Mouse (Mus musculus): Measurements from ENCODE around the gene Lrsam1.

Gene Lrsam1

GRCm38 (mm10) chr2:32966689-32967631 lies 5.5 kb upstream of the Lrsam1 start:
- DNase-seq (ENCODE audit: low read depth), result peak; percentile 88

- peak; percentile 58 for DNase-seq (ENCODE audit: low read depth)
Measured at GRCm38 (mm10) chr2:32966184-32966688, 4.8 kb upstream of the Lrsam1 start.

- peak; percentile 45 for DNase-seq (ENCODE audit: low read depth)
Measured at GRCm38 (mm10) chr2:32965511-32966183, 4.2 kb upstream of the Lrsam1 start.

GRCm38 (mm10) chr2:32964659-32965457 lies 3.4 kb upstream of the Lrsam1 start:
- peak; percentile 26 for DNase-seq (ENCODE audit: low read depth)

GRCm38 (mm10) chr2:32963981-32964380 lies 2.6 kb upstream of the Lrsam1 start:
- no peak for DNase-seq (ENCODE audit: low read depth)

- peak; percentile 42 for DNase-seq (ENCODE audit: low read depth)
Measured at GRCm38 (mm10) chr2:32963544-32963943, 2.1 kb upstream of the Lrsam1 start.

- DNase-seq (ENCODE audit: low read depth), result peak; percentile 66
Measured at GRCm38 (mm10) chr2:32962875-32963220, 1.4 kb upstream of the Lrsam1 start.

GRCm38 (mm10) chr2:32962062-32962874 lies 854 bp upstream of the Lrsam1 start:
- no peak for DNase-seq (ENCODE audit: low read depth)

GRCm38 (mm10) chr2:32960273-32960672 lies 1.1 kb downstream of the Lrsam1 start:
- DNase-seq (ENCODE audit: low read depth), result no peak

GRCm38 (mm10) chr2:32957344-32957743 lies 4.1 kb downstream of the Lrsam1 start:
- peak; percentile 48 for DNase-seq (ENCODE audit: low read depth)

GRCm38 (mm10) chr2:32954581-32954980 lies 6.8 kb downstream of the Lrsam1 start:
- DNase-seq (ENCODE audit: low read depth), result peak; percentile 41

- DNase-seq (ENCODE audit: low read depth), result no peak
Measured at GRCm38 (mm10) chr2:32947454-32947853, 14.0 kb downstream of the Lrsam1 start.

- no peak for DNase-seq (ENCODE audit: low read depth)
Measured at GRCm38 (mm10) chr2:32940483-32940882, 20.9 kb downstream of the Lrsam1 start.

- DNase-seq (ENCODE audit: low read depth), result peak; percentile 80
Measured at GRCm38 (mm10) chr2:32939418-32939817, 22.0 kb downstream of the Lrsam1 start.

GRCm38 (mm10) chr2:32938741-32939140 lies 22.7 kb downstream of the Lrsam1 start:
- no peak for DNase-seq (ENCODE audit: low read depth)

GRCm38 (mm10) chr2:32931730-32932129 lies 29.7 kb downstream of the Lrsam1 start:
- peak; percentile 90 for DNase-seq (ENCODE audit: low read depth)

GRCm38 (mm10) chr2:32928947-32929829 lies 32.2 kb downstream of the Lrsam1 start:
- DNase-seq (ENCODE audit: low read depth), result no peak

- peak; percentile 78 for DNase-seq (ENCODE audit: low read depth)
Measured at GRCm38 (mm10) chr2:32928235-32928946, 33.0 kb downstream of the Lrsam1 start.

- no peak for DNase-seq (ENCODE audit: low read depth)
Measured at GRCm38 (mm10) chr2:32927624-32928234, 33.7 kb downstream of the Lrsam1 start.

Data from induced T-regulatory cell, adult 2 months (primary cell).